Mouse (Mus musculus): ENCODE results near the gene Ssr4. TPM values are rescaled to one million over a fixed set of nuclear protein-coding genes. Genes with fewer than 3 reads are reported as not detected.
A peak's percentile ranks its signal among the peaks of the same experiment; 100 is the strongest.

The Ssr4 gene
- total and polyA plus RNA-seq, 3 experiments = 283 to 343 TPM; not detected in 1

DNA sequence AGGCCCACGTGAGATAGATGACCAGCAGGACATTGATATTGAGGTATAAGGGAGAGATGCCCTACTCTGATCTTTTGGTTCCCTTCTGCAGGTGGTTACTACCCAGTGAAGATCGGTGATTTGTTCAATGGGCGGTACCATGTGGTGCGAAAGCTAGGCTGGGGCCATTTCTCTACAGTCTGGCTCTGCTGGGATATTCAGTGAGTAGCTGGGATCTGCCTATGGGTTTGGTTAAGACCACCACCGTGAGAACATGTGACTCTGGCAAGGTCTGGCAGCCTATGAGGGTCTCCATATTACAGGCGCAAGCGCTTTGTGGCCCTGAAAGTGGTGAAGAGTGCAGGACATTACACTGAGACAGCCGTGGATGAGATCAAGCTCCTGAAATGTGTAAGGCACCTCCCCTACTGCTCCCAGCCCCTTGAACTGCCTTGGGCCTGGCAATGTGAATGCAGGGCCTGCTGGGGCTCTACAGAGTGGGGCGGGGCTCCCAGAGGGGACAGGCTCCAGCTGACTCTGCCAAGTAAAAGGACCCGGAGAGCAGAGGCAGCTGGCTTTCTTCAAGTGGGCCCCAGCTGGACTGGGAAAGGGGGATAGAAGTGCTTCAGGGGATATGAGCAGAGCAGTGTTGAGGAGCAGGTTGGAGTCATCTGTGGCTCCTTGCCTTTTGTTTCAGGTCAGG lies 11.9 kb upstream of the Ssr4 start:
- DNase-seq (ENCODE audit: low read depth, low spot score) = no peak
- no peaks in the 10 kb centered on the region; a peak in 2 of 4 replicates for H3K36me3 ChIP-seq (ENCODE audit: control insufficient read depth in 1 of 2, insufficient read depth in 2 of 2, low read length in 2 of 2)
- no peaks in the 10 kb centered on the region for H3K9me3 ChIP-seq (replicated peaks; ENCODE audit: insufficient read depth, low read length)
- no peaks in the 10 kb centered on the region for H3K4me1 ChIP-seq (ENCODE audit: control insufficient read depth in 1 of 2, insufficient read depth in 2 of 2, low read length in 2 of 2)
- peak; percentile 24; the same call in 1 of the 2 replicates for TF ChIP-seq POLR2AphosphoS2 (IDR thresholded peaks at IDR 0.05; ENCODE audit: low read length)
- no peak for TF ChIP-seq ZC3H11A (IDR thresholded peaks at IDR 0.05; ENCODE audit: low read depth, low read length)
- no peaks in the 10 kb centered on the region for H3K27me3 ChIP-seq (ENCODE audit: control insufficient read depth in 1 of 2, insufficient read depth in 2 of 2, low read length in 2 of 2)
- H3K79me2 ChIP-seq (ENCODE audit: control insufficient read depth, insufficient read depth, low read length, poor library complexity) = no peaks in the 10 kb centered on the region
- no peak overlapping the region for H3K9ac ChIP-seq (ENCODE audit: control insufficient read depth, low read depth, low read length, poor library complexity, severe bottlenecking)
- no peak overlapping the region for H3K27ac ChIP-seq (ENCODE audit: control insufficient read depth, low read depth, low read length)
- H3K4me3 ChIP-seq (ENCODE audit: control insufficient read depth in 1 of 2, insufficient read depth in 1 of 2, low read depth in 2 of 2, low read length in 2 of 2) = no peak overlapping the region

DNA sequence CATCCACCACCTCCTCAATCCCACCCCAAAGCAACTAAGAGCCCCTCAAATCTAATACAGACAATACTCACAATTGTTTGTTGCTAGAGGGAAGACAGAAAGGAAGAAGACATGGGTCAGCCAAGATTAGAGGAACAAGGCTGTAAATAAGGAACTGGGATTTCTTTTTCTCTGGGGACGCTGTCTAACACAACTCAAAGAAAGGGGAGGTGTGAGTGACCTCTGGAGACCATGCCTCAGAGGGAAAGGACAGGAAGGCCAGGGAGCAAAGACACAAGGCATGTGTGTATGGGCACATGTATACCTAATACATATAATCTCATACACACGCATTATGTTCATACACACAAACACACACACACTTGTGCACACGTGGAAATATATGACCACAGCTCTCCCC lies 4.6 kb upstream of the Ssr4 start:
- TF ChIP-seq TAL1 (IDR thresholded peaks at IDR 0.05; ENCODE audit: low read length) (no peak), KAT2A (conservative IDR thresholded peaks at IDR 0.05; ENCODE audit: low read depth, low read length) (no peak), POLR2AphosphoS2 (IDR thresholded peaks at IDR 0.05; ENCODE audit: low read length) (no peak), ZC3H11A (IDR thresholded peaks at IDR 0.05; ENCODE audit: low read depth, low read length) (no peak), POLR2A (IDR thresholded peaks at IDR 0.05; ENCODE audit: control insufficient read depth in 1 of 2, insufficient read depth in 1 of 2, low read depth in 1 of 2, low read length in 2 of 2, poor library complexity in 1 of 2) (no peak), RCOR1 (IDR thresholded peaks at IDR 0.05; ENCODE audit: low read depth, low read length) (no peak), GATA1 (IDR thresholded peaks at IDR 0.05; ENCODE audit: low read depth, low read length) (no peak)
- H3K4me1 ChIP-seq (ENCODE audit: control insufficient read depth in 1 of 2, insufficient read depth in 2 of 2, low read length in 2 of 2) = peaks cover 0 to 10% of the 10 kb centered on the region in 2 experiments; a peak in 2 of 4 replicates
- H3K9me3 ChIP-seq (replicated peaks; ENCODE audit: insufficient read depth, low read length) = no peaks in the 10 kb centered on the region
- H3K27ac ChIP-seq (ENCODE audit: control insufficient read depth, low read depth, low read length) = no peak overlapping the region
- H3K36me3 ChIP-seq (ENCODE audit: control insufficient read depth in 1 of 2, insufficient read depth in 2 of 2, low read length in 2 of 2) = peaks cover 0 to 6% of the 10 kb centered on the region in 2 experiments
- H3K79me2 ChIP-seq (ENCODE audit: control insufficient read depth, insufficient read depth, low read length, poor library complexity) = peaks cover 35% of the 10 kb centered on the region
- H3K4me3 ChIP-seq (ENCODE audit: control insufficient read depth in 1 of 2, insufficient read depth in 1 of 2, low read depth in 2 of 2, low read length in 2 of 2) = no peak overlapping the region
- DNase-seq (ENCODE audit: low read depth, low spot score) = no peak
- no peak overlapping the region for H3K9ac ChIP-seq (ENCODE audit: control insufficient read depth, low read depth, low read length, poor library complexity, severe bottlenecking)
- no peaks in the 10 kb centered on the region for H3K27me3 ChIP-seq (ENCODE audit: control insufficient read depth in 1 of 2, insufficient read depth in 2 of 2, low read length in 2 of 2)

GRCm38 (mm10) chrX:73785666-73786065 lies 1.2 kb upstream of the Ssr4 start:
- Histone ChIP-seq H3K27me3 (ENCODE audit: control insufficient read depth in 1 of 2, insufficient read depth in 2 of 2, low read length in 2 of 2) (no peaks in the 10 kb centered on the region), H3K36me3 (ENCODE audit: control insufficient read depth in 1 of 2, insufficient read depth in 2 of 2, low read length in 2 of 2) (peaks cover 6 to 20% of the 10 kb centered on the region in 2 experiments; a peak in 3 of 4 replicates), H3K9me3 (replicated peaks; ENCODE audit: insufficient read depth, low read length) (no peaks in the 10 kb centered on the region), H3K4me1 (ENCODE audit: control insufficient read depth in 1 of 2, insufficient read depth in 2 of 2, low read length in 2 of 2) (peaks cover 0 to 18% of the 10 kb centered on the region in 2 experiments; a peak in 3 of 4 replicates), H3K4me3 (ENCODE audit: control insufficient read depth in 1 of 2, insufficient read depth in 1 of 2, low read depth in 2 of 2, low read length in 2 of 2) (peak overlapping the region; percentile 57 to 95), H3K27ac (ENCODE audit: control insufficient read depth, low read depth, low read length) (peak overlapping the region; percentile 96), H3K79me2 (ENCODE audit: control insufficient read depth, insufficient read depth, low read length, poor library complexity) (peaks cover 57% of the 10 kb centered on the region), H3K9ac (ENCODE audit: control insufficient read depth, low read depth, low read length, poor library complexity, severe bottlenecking) (peak overlapping the region; percentile 93)
- no peak for TF ChIP-seq MXI1 (IDR thresholded peaks at IDR 0.05; ENCODE audit: low read depth, low read length)
- peak; percentile 29 for DNase-seq (ENCODE audit: low read depth, low spot score)

- H3K4me1 ChIP-seq (ENCODE audit: control insufficient read depth in 1 of 2, insufficient read depth in 2 of 2, low read length in 2 of 2) = peaks cover 0 to 18% of the 10 kb centered on the region in 2 experiments; a peak in 3 of 4 replicates
- TF ChIP-seq POLR2AphosphoS2 (IDR thresholded peaks at IDR 0.05; ENCODE audit: low read length) (0 out of 2 replicates have a peak, but pooled peaks have one; percentile 45), E2F4 (IDR thresholded peaks at IDR 0.05; ENCODE audit: borderline replicate concordance, low read depth, low read length) (no peak)
- no peak for DNase-seq (ENCODE audit: low read depth, low spot score)
- peaks cover 57% of the 10 kb centered on the region for H3K79me2 ChIP-seq (ENCODE audit: control insufficient read depth, insufficient read depth, low read length, poor library complexity)
- H3K4me3 ChIP-seq (ENCODE audit: control insufficient read depth in 1 of 2, insufficient read depth in 1 of 2, low read depth in 2 of 2, low read length in 2 of 2) = peak overlapping the region; percentile 68 to 88
- H3K27me3 ChIP-seq (ENCODE audit: control insufficient read depth in 1 of 2, insufficient read depth in 2 of 2, low read length in 2 of 2) = no peaks in the 10 kb centered on the region
- no peaks in the 10 kb centered on the region for H3K9me3 ChIP-seq (replicated peaks; ENCODE audit: insufficient read depth, low read length)
- H3K9ac ChIP-seq (ENCODE audit: control insufficient read depth, low read depth, low read length, poor library complexity, severe bottlenecking) = peak overlapping the region; percentile 93
- H3K36me3 ChIP-seq (ENCODE audit: control insufficient read depth in 1 of 2, insufficient read depth in 2 of 2, low read length in 2 of 2) = peaks cover 6 to 20% of the 10 kb centered on the region in 2 experiments; a peak in 3 of 4 replicates
- peak overlapping the region; percentile 66 for H3K27ac ChIP-seq (ENCODE audit: control insufficient read depth, low read depth, low read length)
These were observed 364 bp downstream of the Ssr4 start for GRCm38 (mm10) chrX:73787225-73787558.
